Mouse (Mus musculus): ENCODE results near the gene Eif4e2. TPM values are rescaled to one million over a fixed set of nuclear protein-coding genes. Genes with fewer than 3 reads are reported as not detected.
A peak's percentile ranks its signal among the peaks of the same experiment; 100 is the strongest.

Gene Eif4e2
- polyA plus RNA-seq, 1 experiment from 2014 or later = 141 TPM

DNA sequence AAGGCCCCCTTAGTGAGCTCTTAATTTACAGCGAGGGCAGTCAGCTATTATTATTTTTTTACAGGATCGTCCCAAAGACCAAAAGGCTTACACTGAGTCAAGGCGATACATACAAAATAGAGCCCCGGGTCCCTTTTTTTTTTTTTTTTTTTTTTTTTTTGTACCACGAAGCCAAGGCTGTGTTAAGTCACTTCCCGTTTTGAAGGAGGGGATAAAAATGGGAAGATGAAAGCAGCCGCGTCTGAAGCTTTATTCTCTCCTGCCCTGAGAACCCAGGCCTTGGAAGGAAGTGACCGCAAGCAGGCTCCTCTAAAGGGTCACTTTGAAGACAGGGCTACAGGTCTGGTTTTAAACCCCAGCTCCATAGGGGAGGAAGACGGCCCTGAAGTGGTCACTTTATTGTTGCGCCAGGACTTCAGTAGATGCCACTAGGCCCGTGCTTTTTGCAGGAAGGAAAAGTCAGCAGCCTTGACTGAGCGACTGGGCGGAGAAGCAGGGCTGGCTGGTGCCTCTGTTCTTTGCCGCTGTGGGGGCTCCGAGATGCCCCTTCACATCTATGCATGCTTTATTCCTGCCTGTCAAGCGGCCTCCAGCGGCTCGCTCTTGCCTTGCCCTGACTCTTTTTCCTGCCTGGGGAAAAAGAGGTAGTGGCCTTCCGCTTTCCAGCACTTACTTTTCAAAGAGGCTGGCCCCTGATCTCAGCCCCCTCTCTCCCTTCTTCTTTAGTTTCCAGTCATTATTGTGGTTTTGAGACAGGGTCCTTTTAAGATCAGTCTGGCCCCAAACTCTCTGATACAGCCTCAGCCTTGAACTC, 68.1 kb downstream of the Eif4e2 start:
- no peak overlapping the region for H3K27ac ChIP-seq (ENCODE audit: low read depth, low read length)
- ATAC-seq (replicated peaks; ENCODE audit: low FRiP score) = no peak
- no peaks in the 10 kb centered on the region for H3K27me3 ChIP-seq (ENCODE audit: control insufficient read depth, insufficient read depth, low read length)
- WGBS = 18% methylated on average over 20 of the region's 20 CpGs
- H3K9ac ChIP-seq (ENCODE audit: low read length) = peak overlapping the region; percentile 21; the same call in 1 of the 2 replicates
- no peaks in the 10 kb centered on the region for H3K9me3 ChIP-seq (ENCODE audit: control insufficient read depth, low read length)
- no peak for DNase-seq (ENCODE audit: low spot score)
- H3K36me3 ChIP-seq (ENCODE audit: control insufficient read depth, insufficient read depth, low read length) = no peaks in the 10 kb centered on the region
- H3K4me1 ChIP-seq (replicated peaks; ENCODE audit: control insufficient read depth, insufficient read depth, low read length) = no peaks in the 10 kb centered on the region; the same call in 1 of the 2 replicates
- peak overlapping the region; percentile 18; the same call in 1 of the 2 replicates for H3K4me2 ChIP-seq (ENCODE audit: low read depth, low read length, severe bottlenecking)
- H3K4me3 ChIP-seq (ENCODE audit: low read depth, low read length) = no peak overlapping the region

DNA sequence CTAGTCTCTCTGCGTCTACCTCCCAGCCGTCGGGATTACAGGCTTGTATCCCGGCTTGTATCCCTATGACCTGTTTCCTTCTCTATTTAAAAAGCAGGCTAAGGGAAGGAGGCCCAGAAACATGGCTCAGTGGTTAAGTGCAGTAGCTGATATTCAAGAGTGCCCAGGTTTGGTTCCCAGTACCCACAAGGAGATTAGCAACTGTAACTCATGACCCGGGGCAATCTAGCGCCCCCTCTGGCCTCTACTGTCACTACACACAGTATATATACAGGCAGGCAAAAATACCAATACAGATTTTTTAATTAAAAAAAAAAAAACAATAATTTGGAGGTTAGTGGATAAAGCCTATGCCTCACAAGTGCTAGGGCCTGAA, 68.7 kb downstream of the Eif4e2 start:
- H3K36me3 ChIP-seq (ENCODE audit: control insufficient read depth, insufficient read depth, low read length) = no peaks in the 10 kb centered on the region
- 68% methylated on average over 6 of the region's 6 CpGs for WGBS
- H3K4me1 ChIP-seq (replicated peaks; ENCODE audit: control insufficient read depth, insufficient read depth, low read length) = no peaks in the 10 kb centered on the region; the same call in 1 of the 2 replicates
- no peak overlapping the region for H3K9ac ChIP-seq (ENCODE audit: low read length)
- DNase-seq (ENCODE audit: low spot score) (no peak), ATAC-seq (replicated peaks; ENCODE audit: low FRiP score) (no peak)
- no peak overlapping the region for H3K4me3 ChIP-seq (ENCODE audit: low read depth, low read length)
- H3K9me3 ChIP-seq (ENCODE audit: control insufficient read depth, low read length) = no peaks in the 10 kb centered on the region
- H3K27ac ChIP-seq (ENCODE audit: low read depth, low read length) = no peak overlapping the region
- H3K27me3 ChIP-seq (ENCODE audit: control insufficient read depth, insufficient read depth, low read length) = no peaks in the 10 kb centered on the region
- H3K4me2 ChIP-seq (ENCODE audit: low read depth, low read length, severe bottlenecking) = no peak overlapping the region

DNA sequence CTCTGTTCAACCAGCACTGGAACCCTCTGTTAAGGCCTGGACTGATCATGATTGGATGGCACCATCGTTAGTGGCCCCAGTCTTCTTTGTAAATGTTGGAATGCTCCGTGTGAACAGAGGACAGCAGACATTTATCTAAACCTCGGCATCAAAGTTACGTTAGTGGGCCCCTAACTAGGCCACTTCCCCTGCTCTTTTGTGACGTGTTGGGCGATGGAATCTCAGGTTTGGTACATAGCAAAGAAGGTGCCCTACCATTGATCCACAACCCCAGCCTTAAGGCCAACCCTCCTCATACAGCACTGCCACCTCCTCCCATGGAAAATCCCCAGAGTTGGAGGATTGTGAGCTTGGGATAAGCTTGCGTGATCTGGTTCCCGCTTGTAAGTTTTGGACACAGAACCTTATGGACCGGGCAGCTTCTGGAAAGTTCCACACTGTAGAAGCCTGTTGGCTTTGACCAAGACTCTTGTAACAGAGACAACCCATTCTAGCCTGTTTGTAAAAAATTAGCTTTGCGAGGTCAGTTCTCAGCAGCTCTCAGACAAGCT, 69.8 kb downstream of the Eif4e2 start:
- no peak for ATAC-seq (replicated peaks; ENCODE audit: low FRiP score)
- no peaks in the 10 kb centered on the region for H3K27me3 ChIP-seq (ENCODE audit: control insufficient read depth, insufficient read depth, low read length)
- H3K9me3 ChIP-seq (ENCODE audit: control insufficient read depth, low read length) = no peaks in the 10 kb centered on the region

GRCm38 (mm10) chr1:87287105-87287504, 73.4 kb downstream of the Eif4e2 start:
- ATAC-seq (replicated peaks; ENCODE audit: low FRiP score) (no peak), DNase-seq (ENCODE audit: low spot score) (no peak)
- Histone ChIP-seq H3K9ac (ENCODE audit: low read length) (no peak overlapping the region), H3K9me3 (ENCODE audit: control insufficient read depth, low read length) (no peaks in the 10 kb centered on the region), H3K36me3 (ENCODE audit: control insufficient read depth, insufficient read depth, low read length) (no peaks in the 10 kb centered on the region), H3K4me3 (ENCODE audit: low read depth, low read length) (no peak overlapping the region), H3K4me2 (ENCODE audit: low read depth, low read length, severe bottlenecking) (no peak overlapping the region), H3K27me3 (ENCODE audit: control insufficient read depth, insufficient read depth, low read length) (no peaks in the 10 kb centered on the region), H3K27ac (ENCODE audit: low read depth, low read length) (no peak overlapping the region), H3K4me1 (replicated peaks; ENCODE audit: control insufficient read depth, insufficient read depth, low read length) (no peaks in the 10 kb centered on the region)
- WGBS = 40% methylated on average over 2 of the region's 2 CpGs

More for the DNA sequence above, 69.8 kb downstream of the Eif4e2 start:
- Histone ChIP-seq H3K27ac (ENCODE audit: low read depth, low read length) (no peak overlapping the region), H3K36me3 (ENCODE audit: control insufficient read depth, insufficient read depth, low read length) (no peaks in the 10 kb centered on the region), H3K4me3 (ENCODE audit: low read depth, low read length) (no peak overlapping the region), H3K9ac (ENCODE audit: low read length) (no peak overlapping the region), H3K4me1 (replicated peaks; ENCODE audit: control insufficient read depth, insufficient read depth, low read length) (no peaks in the 10 kb centered on the region; the same call in 1 of the 2 replicates), H3K4me2 (ENCODE audit: low read depth, low read length, severe bottlenecking) (no peak overlapping the region)
- WGBS = 68% methylated on average over 10 of the region's 10 CpGs
- DNase-seq (ENCODE audit: low spot score) = no peak

Other genes starting within 250 kb of the Eif4e2 start
- gene Alppl2, start 124.0 kb upstream of the Eif4e2 start, polyA plus RNA-seq (2014; fragmentation: Nextera tagmentation; extraction: Ambion mirVana) = not detected in 2 replicates
- gene Alpi, start 112.3 kb upstream of the Eif4e2 start, polyA plus RNA-seq (2014; fragmentation: Nextera tagmentation; extraction: Ambion mirVana) = not detected in 2 replicates
- gene Akp3, start 88.9 kb upstream of the Eif4e2 start, polyA plus RNA-seq (2014; fragmentation: Nextera tagmentation; extraction: Ambion mirVana) = not detected in 2 replicates
- 5.4 and 6.2 TPM in 2 replicates for gene Ecel1, start 57.4 kb upstream of the Eif4e2 start, polyA plus RNA-seq (2014; fragmentation: Nextera tagmentation; extraction: Ambion mirVana)
- not detected in 2 replicates for gene Prss56, start 30.6 kb upstream of the Eif4e2 start, polyA plus RNA-seq (2014; fragmentation: Nextera tagmentation; extraction: Ambion mirVana)
- 0.07 TPM in 1 of 2 replicates, not detected in the other for gene Chrnd, start 23.3 kb upstream of the Eif4e2 start, polyA plus RNA-seq (2014; fragmentation: Nextera tagmentation; extraction: Ambion mirVana)
- gene Chrng, start 9.3 kb upstream of the Eif4e2 start, polyA plus RNA-seq (2014; fragmentation: Nextera tagmentation; extraction: Ambion mirVana) = 0.23 TPM in 1 of 2 replicates, not detected in the other
- 2.2 and 2.6 TPM in 2 replicates for gene Efhd1, start 50.4 kb downstream of the Eif4e2 start, polyA plus RNA-seq (2014; fragmentation: Nextera tagmentation; extraction: Ambion mirVana)
- 53.1 and 55.8 TPM in 2 replicates for gene Gigyf2, start 113.1 kb downstream of the Eif4e2 start, polyA plus RNA-seq (2014; fragmentation: Nextera tagmentation; extraction: Ambion mirVana)
- gene Kcnj13, start 180.8 kb downstream of the Eif4e2 start, polyA plus RNA-seq (2014; fragmentation: Nextera tagmentation; extraction: Ambion mirVana) = 0.68 and 1.2 TPM in 2 replicates